Mouse (Mus musculus) gastrocnemius, postnatal 36 days (tissue): ENCODE results near the gene Gdf5. TPM values are rescaled to one million over a fixed set of nuclear protein-coding genes. Genes with fewer than 3 reads are reported as not detected.
"Not testable (repeated sequence)": the region's sequence is repeated elsewhere in the genome, so short reads cannot be mapped to it uniquely, and the experiment has no call there.

Source experiments
- DNase-seq, 2 experiments: peaks; one replicate each; pipeline ENCODE4 v3.0.0; 2022
- intact Hi-C: fragments of 180-260 bp; cut with DNase I; formaldehyde crosslinking; loops from one replicate; pipeline ENCODE4 v1.15.1; 2025
- total RNA-seq, 2 experiments: library from RNA; stranded (reverse); gene quantifications; 2 replicates each; pipeline ENCODE4 v1.2.3; 2021

Gdf5 gene
- total RNA-seq, 2 experiments from 2014 or later: 0.10 TPM; not detected in 1

- no peak for DNase-seq
- intact Hi-C loops: loop anchor here (5.0 kb wide), 1 partner anchor 286 kb away; no protein-coding TSS in a partner anchor
Observed at GRCm38 (mm10) chr2:155943463-155943862, 1.7 kb downstream of the Gdf5 start.

DNA sequence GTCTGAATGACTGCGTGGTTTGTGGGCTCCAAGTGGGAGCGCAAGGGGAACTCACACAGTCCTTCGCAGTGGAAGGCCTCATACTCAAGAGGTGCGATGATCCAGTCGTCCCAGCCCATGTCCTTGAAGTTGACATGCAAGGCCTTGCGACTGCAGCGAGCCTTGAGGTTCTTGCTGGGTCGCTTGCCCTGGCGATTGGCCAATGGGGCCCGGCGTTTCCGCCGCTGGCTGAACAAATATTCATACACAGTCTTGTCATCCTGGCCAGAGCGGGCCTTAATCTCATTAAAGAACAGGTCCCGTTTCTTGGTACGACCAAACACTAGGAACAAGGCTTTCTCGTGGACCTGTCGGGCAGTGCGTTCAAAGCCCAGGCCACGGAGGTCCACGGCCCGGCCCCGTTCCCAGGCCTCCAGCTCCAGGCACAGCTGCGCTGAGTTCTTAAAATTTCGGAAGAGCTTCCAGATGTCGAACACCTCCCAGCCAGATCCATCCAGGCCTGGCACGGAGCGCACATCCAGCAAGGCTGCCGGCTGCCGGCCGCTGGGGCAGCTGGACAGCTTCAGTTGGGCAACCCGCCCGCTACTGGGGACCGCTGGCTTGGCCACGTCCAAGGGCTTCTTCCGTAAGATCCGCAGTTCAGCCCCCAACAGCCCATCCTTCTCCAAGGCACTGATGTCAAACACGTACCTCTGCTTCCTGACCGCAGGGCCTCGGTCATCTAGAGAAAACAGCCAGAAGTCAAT is 3.3 kb downstream of the Gdf5 start:
- DNase-seq: peak; percentile 29 to 58
- intact Hi-C loops: loop anchor here (5.0 kb wide), 1 partner anchor 285 kb away; no protein-coding TSS in a partner anchor

DNA sequence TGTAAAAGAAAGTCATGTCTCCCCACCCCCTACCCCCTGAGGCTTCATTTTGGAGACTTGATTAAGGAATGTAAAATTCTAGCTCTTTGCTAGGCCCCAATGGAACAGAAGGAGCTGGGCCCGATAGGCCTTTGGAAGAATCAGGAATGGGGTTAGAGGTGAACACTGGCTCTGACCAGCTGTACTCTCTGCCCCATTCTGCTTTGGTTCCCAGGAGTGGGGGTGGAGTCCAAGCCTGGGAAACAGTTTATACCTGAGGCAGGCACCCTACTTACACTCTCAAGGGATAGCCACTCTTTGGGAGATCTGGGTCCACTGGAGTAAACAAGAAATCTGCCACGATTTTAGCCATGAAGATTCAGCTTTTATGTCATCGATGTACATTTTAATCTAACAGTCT is 4.5 kb downstream of the Gdf5 start, which contains the start of gene Gm15557:
Gene Gm15557, plus strand, starts transcription at position 48 of the 400 bp plus-strand sequence.
- intact Hi-C loops: loop anchor here (5.0 kb wide), 1 partner anchor 283 kb away; no protein-coding TSS in a partner anchor
- no peak for DNase-seq

DNA sequence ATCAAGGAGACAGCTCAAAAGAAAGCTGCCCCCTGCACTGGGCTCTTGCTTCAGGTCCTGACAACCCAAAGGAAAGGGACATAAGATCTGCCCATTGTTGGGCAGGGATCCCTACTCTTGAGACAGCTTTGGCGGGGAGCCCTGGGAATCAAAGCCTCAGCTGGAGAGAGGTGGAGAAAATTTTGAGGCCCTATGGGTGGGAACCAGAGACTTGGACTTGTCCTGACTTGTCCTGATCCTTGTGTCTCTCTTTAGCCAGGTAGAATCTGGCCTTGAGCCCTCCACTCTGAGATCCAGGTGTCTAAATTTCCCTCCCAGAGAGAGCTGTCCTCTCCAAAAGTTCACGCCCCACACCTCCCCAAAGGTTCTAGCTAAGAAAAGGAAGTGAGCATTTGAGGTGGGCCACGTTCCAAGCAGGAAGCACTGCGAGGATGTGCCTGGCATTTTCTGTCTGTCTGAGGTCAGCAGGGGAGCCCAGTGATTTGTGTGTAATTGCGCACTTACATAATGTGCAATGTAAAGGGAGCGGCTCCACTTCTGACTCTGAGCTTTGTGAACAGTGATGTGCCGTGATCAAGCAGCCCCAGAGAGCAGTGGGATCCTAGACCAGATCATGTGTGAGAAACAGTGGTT is 5.2 kb downstream of the Gdf5 start:
- DNase-seq: no peak

GRCm38 (mm10) chr2:155929531-155930442 is 15.4 kb downstream of the Gdf5 start, which contains the start of gene Uqcc1:
TSS of gene Uqcc1 (minus strand) at chr2:155930310.
- peak; percentile 82 to 86 for DNase-seq
- intact Hi-C loops: no loop called here

More for the DNA sequence above, 5.2 kb downstream of the Gdf5 start:
- intact Hi-C loops: loop anchor here (5.0 kb wide), 1 partner anchor 283 kb away; no protein-coding TSS in a partner anchor

DNA sequence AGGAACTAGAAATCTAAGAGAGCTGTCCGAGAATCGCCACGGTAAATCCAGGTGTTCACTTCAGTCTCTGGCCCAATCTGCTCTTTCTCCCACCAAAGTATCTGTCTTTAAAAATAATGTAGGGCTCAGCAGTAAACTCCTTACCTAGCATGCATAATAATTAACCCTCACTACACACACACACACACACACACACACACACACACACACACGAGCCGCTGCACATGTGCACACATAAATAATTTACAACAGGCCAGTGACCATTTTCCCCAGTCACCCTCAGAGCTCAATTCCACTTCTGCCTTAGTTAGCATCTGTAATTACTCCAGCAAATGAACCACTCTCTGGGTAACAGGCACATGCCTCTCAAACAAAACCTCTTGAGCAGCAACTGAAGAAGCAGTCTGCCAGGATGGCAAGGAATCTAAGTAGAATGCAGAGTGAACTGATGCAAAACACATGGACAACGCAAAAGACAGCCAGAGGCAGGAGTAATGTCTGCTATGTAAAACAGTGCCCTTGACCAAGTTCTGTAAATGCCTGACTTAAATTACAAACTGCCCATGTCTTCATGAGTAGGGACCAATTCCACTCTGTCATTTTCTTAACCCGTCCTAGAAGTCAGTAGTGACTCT is 16.3 kb downstream of the Gdf5 start:
- intact Hi-C loops: no loop called here
- DNase-seq: no peak

DNA sequence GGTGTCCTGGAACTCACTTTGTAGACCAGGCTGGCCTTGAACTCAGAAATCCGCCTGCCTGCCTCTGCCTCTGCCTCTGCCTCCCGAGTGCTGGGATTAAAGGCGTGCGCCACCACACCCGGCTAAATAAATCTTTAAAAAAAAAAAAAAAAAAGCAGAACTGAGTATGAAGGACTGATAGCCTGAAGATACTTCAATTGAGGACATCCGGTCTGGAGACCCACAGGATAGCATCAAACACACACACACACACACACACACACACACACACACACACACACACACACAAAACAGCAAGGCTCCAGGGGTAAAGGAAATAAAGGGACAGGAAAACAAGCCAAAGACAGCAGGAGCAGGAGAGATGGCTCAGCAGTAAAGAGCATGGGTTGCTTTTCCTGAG is 20.0 kb downstream of the Gdf5 start:
- intact Hi-C loops, DNase-seq: not testable (repeated sequence)

DNA sequence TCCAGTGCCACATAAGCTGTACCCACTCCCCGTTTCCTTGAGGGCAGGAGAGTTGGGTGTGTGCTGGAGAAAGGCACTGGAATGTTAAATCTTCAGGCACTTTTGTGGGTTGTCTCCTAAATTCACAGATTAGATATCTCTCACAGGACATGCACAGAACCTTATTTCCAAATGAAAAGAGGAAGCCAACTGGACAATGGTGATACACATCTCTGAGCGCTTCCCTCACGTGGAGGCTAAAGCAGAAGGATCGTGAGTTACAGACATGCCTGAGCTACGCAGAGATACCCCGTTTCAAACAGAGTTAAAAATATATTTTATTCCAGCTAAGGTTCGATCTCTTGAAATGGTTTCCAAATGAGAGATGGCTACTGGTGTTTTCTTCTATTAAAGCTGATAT is 22.0 kb downstream of the Gdf5 start:
- DNase-seq: no peak
- intact Hi-C loops: no loop called here

- no peak for DNase-seq
- intact Hi-C loops: no loop called here
Observed at GRCm38 (mm10) chr2:155914684-155915083, 30.5 kb downstream of the Gdf5 start.

- intact Hi-C loops: no loop called here
- no peak for DNase-seq
Observed at GRCm38 (mm10) chr2:155903632-155904008, 41.5 kb downstream of the Gdf5 start.

- DNase-seq: peak; percentile 39 to 45
- intact Hi-C loops: no loop called here
Observed at GRCm38 (mm10) chr2:155902989-155903631, 42.1 kb downstream of the Gdf5 start.

DNA sequence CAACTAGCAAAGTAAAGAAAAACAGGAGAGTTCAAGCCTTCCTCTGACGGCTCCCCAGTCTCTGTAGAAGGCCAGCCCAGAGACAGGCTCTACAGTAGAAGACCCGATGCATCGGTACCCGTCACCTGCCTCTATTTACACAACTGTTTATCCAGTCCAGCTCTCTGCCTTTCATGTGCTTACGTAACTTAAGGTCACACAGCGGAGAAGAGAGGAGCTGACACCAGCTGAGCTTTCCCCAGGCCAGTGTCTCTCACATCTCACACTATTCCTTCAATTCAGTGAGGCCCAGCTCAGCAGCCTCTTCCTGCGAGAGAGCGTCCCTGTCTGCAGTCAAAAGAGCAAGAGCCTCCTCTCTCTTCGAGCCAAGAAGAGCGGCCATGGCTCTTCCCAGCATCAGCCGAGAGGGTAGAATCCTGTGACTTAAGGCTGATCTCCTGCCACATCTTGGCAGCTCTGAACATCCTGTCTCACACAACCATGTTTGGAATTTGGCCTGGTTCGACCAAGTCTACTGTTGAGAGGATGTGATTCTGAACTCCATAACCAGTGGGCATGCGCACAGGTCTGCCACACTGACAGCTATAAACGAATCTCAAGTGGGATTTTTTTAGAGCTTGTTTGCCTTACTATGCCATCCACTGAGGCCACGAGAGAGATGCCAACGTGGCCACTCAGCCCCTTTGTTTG is 50.0 kb downstream of the Gdf5 start:
- intact Hi-C loops: no loop called here
- DNase-seq: no peak

DNA sequence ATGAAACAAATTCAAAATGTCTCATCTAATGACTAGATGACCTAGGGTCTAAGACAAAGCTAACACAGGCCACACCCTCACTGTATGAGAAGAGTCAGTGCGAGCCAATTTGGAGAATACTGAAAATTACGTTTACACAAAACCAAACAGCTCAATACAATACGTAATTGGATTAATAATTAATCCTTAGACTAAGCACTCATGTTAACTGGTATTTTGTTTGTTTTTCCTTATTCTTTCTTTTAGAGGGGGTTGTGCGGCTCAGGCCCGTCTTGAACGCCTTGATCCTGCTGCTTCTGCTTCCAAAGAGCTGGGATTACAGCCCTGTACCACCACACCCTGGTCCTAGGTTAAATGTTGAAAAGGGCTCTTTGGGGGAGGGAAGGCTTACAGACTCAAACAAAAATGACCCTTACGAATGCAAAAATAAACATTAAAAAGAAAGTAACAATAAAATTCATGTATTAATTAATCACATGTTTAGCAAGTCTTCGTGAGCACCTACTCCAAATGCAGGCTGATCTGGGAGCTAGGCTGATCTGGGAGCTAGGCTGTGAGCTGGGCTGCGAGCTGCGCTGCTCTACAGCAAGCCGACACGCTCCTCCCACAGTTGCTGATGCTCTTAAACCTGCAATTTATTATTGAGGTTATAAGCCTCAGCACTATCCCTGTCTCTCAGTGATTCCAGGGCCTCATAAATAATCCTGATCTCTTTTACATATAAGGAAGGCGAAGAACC is 50.7 kb downstream of the Gdf5 start:
- no peak for DNase-seq

More for the DNA sequence above, 50.7 kb downstream of the Gdf5 start:
- intact Hi-C loops: no loop called here

Other genes starting within 250 kb of the Gdf5 start
- gene Edem2, start 215.9 kb downstream of the Gdf5 start, total RNA-seq: 1 to 10 TPM; 3.7 to 4.2 TPM
- not detected for gene Gm17581, start 209.5 kb downstream of the Gdf5 start, total RNA-seq
- gene Procr, start 194.2 kb downstream of the Gdf5 start, total RNA-seq: 10 to 100 TPM; 10.6 to 10.9 TPM
- gene Mmp24, start 170.0 kb downstream of the Gdf5 start, total RNA-seq: not detected
- 10 to 100 TPM; 22.3 to 23.2 TPM for gene BC029722, start 125.9 kb downstream of the Gdf5 start, total RNA-seq
- 10 to 100 TPM; 36.1 to 45.9 TPM for gene Eif6, start 118.4 kb downstream of the Gdf5 start, total RNA-seq
- not detected for gene Fam83c, start 110.5 kb downstream of the Gdf5 start, total RNA-seq
- 100 to 1,000 TPM; 151 to 164 TPM for gene Uqcc1, start 15.1 kb downstream of the Gdf5 start, total RNA-seq
- gene Gm15557, start 4.6 kb downstream of the Gdf5 start, total RNA-seq: not detected
- gene Cep250, start 11.1 kb upstream of the Gdf5 start, total RNA-seq: 1 to 10 TPM; 3.1 to 3.2 TPM
- gene 6430550D23Rik, start 62.6 kb upstream of the Gdf5 start, total RNA-seq: under 1 TPM; 0.20 to 0.39 TPM
- 10 to 100 TPM; 44.1 to 46.2 TPM for gene Ergic3, start 62.7 kb upstream of the Gdf5 start, total RNA-seq
- gene Fer1l4, start 107.6 kb upstream of the Gdf5 start, total RNA-seq: not detected
- not detected for gene Spag4, start 119.8 kb upstream of the Gdf5 start, total RNA-seq
- 1 to 10 TPM; 8.3 to 9.6 TPM for gene Cpne1, start 166.6 kb upstream of the Gdf5 start, total RNA-seq
- gene Rbm12, start 166.6 kb upstream of the Gdf5 start, total RNA-seq: 1 to 10 TPM; 3.6 to 6.6 TPM
- gene Gm28036, start 181.7 kb upstream of the Gdf5 start, total RNA-seq: 1 to 10 TPM; 4.2 to 4.4 TPM
- gene Romo1, start 198.7 kb upstream of the Gdf5 start, total RNA-seq: 100 to 1,000 TPM; 196 to 210 TPM
- 10 to 100 TPM; 70.8 to 77.4 TPM for gene Nfs1, start 198.8 kb upstream of the Gdf5 start, total RNA-seq
- gene Rbm39, start 234.9 kb upstream of the Gdf5 start, total RNA-seq: 100 to 1,000 TPM in 1 of 2 experiments, 10 to 100 TPM in 1; 88.5 to 107 TPM